Mouse (Mus musculus): Measurements from ENCODE around the gene Tprg. TPM values are rescaled to one million over a fixed set of nuclear protein-coding genes. Genes with fewer than 3 reads are reported as not detected.

The Tprg gene
- polyA plus RNA-seq, 1 experiment from 2014 or later: not detected

- no peaks in the 10 kb centered on the region for H3K27me3 ChIP-seq
- H3K4me2 ChIP-seq (replicated peaks): no peak overlapping the region
- 79% methylated on average over 4 of the region's 4 CpGs for whole genome bisulfite sequencing
- H3K9me3 ChIP-seq: no peaks in the 10 kb centered on the region
- no peak overlapping the region for H3K4me3 ChIP-seq
- no peaks in the 10 kb centered on the region for H3K36me3 ChIP-seq
- H3K27ac ChIP-seq (replicated peaks): no peak overlapping the region
- no peak overlapping the region for H3K9ac ChIP-seq (replicated peaks)
- ATAC-seq (ENCODE audit: low FRiP score, low read depth): no peak
- no peaks in the 10 kb centered on the region for H3K4me1 ChIP-seq
These were observed 18.3 kb upstream of the Tprg start for GRCm38 (mm10) chr16:25268276-25268675.

- Histone ChIP-seq H3K4me1 (no peaks in the 10 kb centered on the region), H3K36me3 (no peaks in the 10 kb centered on the region), H3K27me3 (no peaks in the 10 kb centered on the region), H3K27ac (replicated peaks) (no peak overlapping the region), H3K4me2 (replicated peaks) (no peak overlapping the region), H3K9ac (replicated peaks) (no peak overlapping the region), H3K9me3 (no peaks in the 10 kb centered on the region), H3K4me3 (no peak overlapping the region)
- 87% methylated on average over 4 of the region's 4 CpGs for WGBS
- no peak for ATAC-seq (ENCODE audit: low FRiP score, low read depth)
These were observed 4.1 kb upstream of the Tprg start for GRCm38 (mm10) chr16:25282563-25282962.

- H3K4me2 ChIP-seq (replicated peaks): no peak overlapping the region
- no peaks in the 10 kb centered on the region for H3K36me3 ChIP-seq
- no peak overlapping the region for H3K4me3 ChIP-seq
- no peak overlapping the region for H3K9ac ChIP-seq (replicated peaks)
- no peaks in the 10 kb centered on the region for H3K9me3 ChIP-seq
- no peak overlapping the region for H3K27ac ChIP-seq (replicated peaks)
- no peaks in the 10 kb centered on the region for H3K27me3 ChIP-seq
- no peak for ATAC-seq (ENCODE audit: low FRiP score, low read depth)
- WGBS: 65% methylated on average over 2 of the region's 2 CpGs
- H3K4me1 ChIP-seq: no peaks in the 10 kb centered on the region
These were observed 7.1 kb downstream of the Tprg start for GRCm38 (mm10) chr16:25293753-25294152.

- no peaks in the 10 kb centered on the region for H3K9me3 ChIP-seq
- H3K36me3 ChIP-seq: no peaks in the 10 kb centered on the region
- WGBS: 95% methylated on average over 11 of the region's 11 CpGs
- no peak for ATAC-seq (ENCODE audit: low FRiP score, low read depth)
- no peak overlapping the region for H3K9ac ChIP-seq (replicated peaks)
- no peak overlapping the region for H3K27ac ChIP-seq (replicated peaks)
- H3K4me1 ChIP-seq: no peaks in the 10 kb centered on the region
- H3K27me3 ChIP-seq: no peaks in the 10 kb centered on the region
- no peak overlapping the region for H3K4me2 ChIP-seq (replicated peaks)
- no peak overlapping the region for H3K4me3 ChIP-seq
These were observed 8.9 kb downstream of the Tprg start for GRCm38 (mm10) chr16:25295546-25295945.

- Histone ChIP-seq H3K9me3 (no peaks in the 10 kb centered on the region), H3K9ac (replicated peaks) (no peak overlapping the region), H3K27ac (replicated peaks) (no peak overlapping the region), H3K4me1 (no peaks in the 10 kb centered on the region), H3K27me3 (no peaks in the 10 kb centered on the region), H3K4me3 (no peak overlapping the region), H3K4me2 (replicated peaks) (no peak overlapping the region), H3K36me3 (no peaks in the 10 kb centered on the region)
- no peak for ATAC-seq (ENCODE audit: low FRiP score, low read depth)
- WGBS: 89% methylated on average over 5 of the region's 5 CpGs
These were observed 10.1 kb downstream of the Tprg start for GRCm38 (mm10) chr16:25296746-25297145.

- Histone ChIP-seq H3K4me3 (no peak overlapping the region), H3K27ac (replicated peaks) (no peak overlapping the region), H3K27me3 (no peaks in the 10 kb centered on the region), H3K36me3 (no peaks in the 10 kb centered on the region), H3K9ac (replicated peaks) (no peak overlapping the region), H3K9me3 (no peaks in the 10 kb centered on the region), H3K4me1 (no peaks in the 10 kb centered on the region), H3K4me2 (replicated peaks) (no peak overlapping the region)
- no peak for ATAC-seq (ENCODE audit: low FRiP score, low read depth)
- WGBS: 87% methylated on average over 1 of the region's 1 CpGs
These were observed 11.6 kb downstream of the Tprg start for GRCm38 (mm10) chr16:25298204-25298603.

- Histone ChIP-seq H3K27me3 (no peaks in the 10 kb centered on the region), H3K4me3 (no peak overlapping the region), H3K4me1 (no peaks in the 10 kb centered on the region), H3K36me3 (no peaks in the 10 kb centered on the region), H3K4me2 (replicated peaks) (no peak overlapping the region), H3K27ac (replicated peaks) (no peak overlapping the region), H3K9me3 (no peaks in the 10 kb centered on the region), H3K9ac (replicated peaks) (no peak overlapping the region)
- ATAC-seq (ENCODE audit: low FRiP score, low read depth): no peak
- WGBS: 92% methylated on average over 4 of the region's 4 CpGs
These were observed 16.0 kb downstream of the Tprg start for GRCm38 (mm10) chr16:25302616-25303015.

- Histone ChIP-seq H3K9me3 (no peaks in the 10 kb centered on the region), H3K4me2 (replicated peaks) (no peak overlapping the region), H3K27me3 (no peaks in the 10 kb centered on the region), H3K36me3 (no peaks in the 10 kb centered on the region), H3K4me3 (no peak overlapping the region), H3K9ac (replicated peaks) (no peak overlapping the region), H3K4me1 (no peaks in the 10 kb centered on the region), H3K27ac (replicated peaks) (no peak overlapping the region)
- ATAC-seq (ENCODE audit: low FRiP score, low read depth): no peak
- 84% methylated on average over 5 of the region's 5 CpGs for WGBS
These were observed 27.4 kb downstream of the Tprg start for GRCm38 (mm10) chr16:25314006-25314405.

GRCm38 (mm10) chr16:25315090-25315489, 28.5 kb downstream of the Tprg start:
- Histone ChIP-seq H3K4me1 (no peaks in the 10 kb centered on the region), H3K9ac (replicated peaks) (no peak overlapping the region), H3K9me3 (no peaks in the 10 kb centered on the region), H3K27me3 (no peaks in the 10 kb centered on the region), H3K27ac (replicated peaks) (no peak overlapping the region), H3K4me3 (no peak overlapping the region), H3K4me2 (replicated peaks) (no peak overlapping the region), H3K36me3 (no peaks in the 10 kb centered on the region)
- ATAC-seq (ENCODE audit: low FRiP score, low read depth): no peak
- 79% methylated on average over 3 of the region's 3 CpGs for WGBS

GRCm38 (mm10) chr16:25325631-25326238, 39.1 kb downstream of the Tprg start:
- 93% methylated on average over 2 of the region's 2 CpGs for WGBS
- Histone ChIP-seq H3K4me1 (no peaks in the 10 kb centered on the region), H3K4me2 (replicated peaks) (no peak overlapping the region), H3K4me3 (no peak overlapping the region), H3K27me3 (0 out of 2 replicates have a peak, but pooled peaks cover 4% of the 10 kb centered on the region), H3K9me3 (no peaks in the 10 kb centered on the region), H3K9ac (replicated peaks) (no peak overlapping the region), H3K36me3 (no peaks in the 10 kb centered on the region), H3K27ac (replicated peaks) (no peak overlapping the region)
- ATAC-seq (ENCODE audit: low FRiP score, low read depth): no peak

- Histone ChIP-seq H3K36me3 (no peaks in the 10 kb centered on the region), H3K27me3 (peaks cover 17% of the 10 kb centered on the region), H3K4me2 (replicated peaks) (no peak overlapping the region), H3K9ac (replicated peaks) (no peak overlapping the region), H3K27ac (replicated peaks) (no peak overlapping the region), H3K4me3 (no peak overlapping the region), H3K4me1 (peaks cover 5% of the 10 kb centered on the region; the same call in 1 of the 2 replicates), H3K9me3 (no peaks in the 10 kb centered on the region)
- peak; percentile 52 for ATAC-seq (ENCODE audit: low FRiP score, low read depth)
- WGBS: 41% methylated on average over 10 of the region's 10 CpGs
These were observed 46.9 kb downstream of the Tprg start for GRCm38 (mm10) chr16:25333279-25334219.

GRCm38 (mm10) chr16:25335058-25335703, 48.6 kb downstream of the Tprg start:
- no peak for ATAC-seq (ENCODE audit: low FRiP score, low read depth)
- Histone ChIP-seq H3K4me3 (no peak overlapping the region), H3K9ac (replicated peaks) (no peak overlapping the region), H3K4me2 (replicated peaks) (no peak overlapping the region), H3K27ac (replicated peaks) (no peak overlapping the region), H3K4me1 (peaks cover 5% of the 10 kb centered on the region; the same call in 1 of the 2 replicates), H3K27me3 (peaks cover 12% of the 10 kb centered on the region), H3K36me3 (no peaks in the 10 kb centered on the region), H3K9me3 (no peaks in the 10 kb centered on the region)
- 28% methylated on average over 4 of the region's 4 CpGs for WGBS
